Mouse (Mus musculus) adrenal gland, adult 8-10 months (tissue): Measurements from ENCODE around the gene Saxo2. TPM values are rescaled to one million over a fixed set of nuclear protein-coding genes. Genes with fewer than 3 reads are reported as not detected.

Experiments used
- DNase-seq: peaks from one replicate; pipeline ENCODE4 v3.0.0; 2022
- total RNA-seq, 4 experiments: library from RNA; stranded (reverse); gene quantifications; 2 replicates each; pipeline ENCODE4 v1.2.4; 2022

The Saxo2 gene
- total RNA-seq: 1 to 10 TPM; 1.8 to 5.5 (median 3.3) TPM

- DNase-seq: peak; percentile 93
Observed at GRCm38 (mm10) chr7:82648353-82649080, at the start of gene Saxo2, which contains the start of gene Efl1. Gene Saxo2 (minus strand): TSS chr7:82648528. Gene Efl1 (plus strand): TSS chr7:82648614.

- no peak for DNase-seq
Observed at GRCm38 (mm10) chr7:82697668-82698067, 49.3 kb upstream of the Saxo2 start.

- DNase-seq: no peak
Observed at GRCm38 (mm10) chr7:82691021-82691738, 42.9 kb upstream of the Saxo2 start.

GRCm38 (mm10) chr7:82688736-82689135, 40.4 kb upstream of the Saxo2 start:
- DNase-seq: peak; percentile 6

GRCm38 (mm10) chr7:82679901-82680300, 31.6 kb upstream of the Saxo2 start:
- DNase-seq: no peak

GRCm38 (mm10) chr7:82676834-82677233, 28.5 kb upstream of the Saxo2 start:
- no peak for DNase-seq

GRCm38 (mm10) chr7:82676001-82676400, 27.7 kb upstream of the Saxo2 start:
- DNase-seq: no peak

GRCm38 (mm10) chr7:82664604-82665003, 16.3 kb upstream of the Saxo2 start:
- DNase-seq: peak; percentile 5

GRCm38 (mm10) chr7:82649081-82649445, 735 bp upstream of the Saxo2 start:
- no peak for DNase-seq

- no peak for DNase-seq
Observed at GRCm38 (mm10) chr7:82647909-82648308, 419 bp downstream of the Saxo2 start.

GRCm38 (mm10) chr7:82647183-82647582, 1.1 kb downstream of the Saxo2 start:
- DNase-seq: no peak

- DNase-seq: no peak
Observed at GRCm38 (mm10) chr7:82625342-82625741, 23.0 kb downstream of the Saxo2 start.

- DNase-seq: no peak
Observed at GRCm38 (mm10) chr7:82609629-82610028, 38.7 kb downstream of the Saxo2 start.

GRCm38 (mm10) chr7:82605425-82605824, 42.9 kb downstream of the Saxo2 start:
- no peak for DNase-seq

GRCm38 (mm10) chr7:82602008-82602407, 46.3 kb downstream of the Saxo2 start:
- DNase-seq: no peak

- no peak for DNase-seq
Observed at GRCm38 (mm10) chr7:82590931-82591330, 57.4 kb downstream of the Saxo2 start.

Other genes starting within 250 kb of the Saxo2 start
- 10 to 100 TPM; 17.3 to 25.8 (median 22.1) TPM for gene Efl1, start 86 bp upstream of the Saxo2 start, total RNA-seq
- 1 to 10 TPM; 1.8 to 2.6 (median 1.9) TPM for gene Mex3b, start 218.8 kb upstream of the Saxo2 start, total RNA-seq